Mouse (Mus musculus) cerebellum, adult 8-10 months (tissue): ENCODE data around the gene Gm10322.

ENCODE experiments used
- DNase-seq: peaks from one replicate; pipeline ENCODE4 v3.0.0; 2022

Gene Gm10322

GRCm38 (mm10) chr10:59615981-59616520 lies at the start of gene Gm10322:
Gene Gm10322 (plus strand): TSS chr10:59616063.
- peak; percentile 68 for DNase-seq

- DNase-seq, result no peak
Measured at GRCm38 (mm10) chr10:59566968-59567367, 48.9 kb upstream of the Gm10322 start.

GRCm38 (mm10) chr10:59568665-59569480 lies 47.0 kb upstream of the Gm10322 start:
- no peak for DNase-seq

GRCm38 (mm10) chr10:59569481-59569869 lies 46.4 kb upstream of the Gm10322 start:
- DNase-seq, result no peak

GRCm38 (mm10) chr10:59570360-59570759 lies 45.5 kb upstream of the Gm10322 start:
- no peak for DNase-seq

- no peak for DNase-seq
Measured at GRCm38 (mm10) chr10:59570780-59571179, 45.1 kb upstream of the Gm10322 start.

- no peak for DNase-seq
Measured at GRCm38 (mm10) chr10:59571273-59571672, 44.6 kb upstream of the Gm10322 start.

GRCm38 (mm10) chr10:59571964-59572363 lies 43.9 kb upstream of the Gm10322 start:
- no peak for DNase-seq

- DNase-seq, result no peak
Measured at GRCm38 (mm10) chr10:59576305-59576704, 39.6 kb upstream of the Gm10322 start.

- DNase-seq, result no peak
Measured at GRCm38 (mm10) chr10:59577871-59578801, 37.7 kb upstream of the Gm10322 start.

GRCm38 (mm10) chr10:59579645-59580044 lies 36.2 kb upstream of the Gm10322 start:
- no peak for DNase-seq

- DNase-seq, result no peak
Measured at GRCm38 (mm10) chr10:59580593-59581149, 35.2 kb upstream of the Gm10322 start.

GRCm38 (mm10) chr10:59581826-59582543 lies 33.9 kb upstream of the Gm10322 start:
- DNase-seq, result no peak

GRCm38 (mm10) chr10:59585621-59586020 lies 30.2 kb upstream of the Gm10322 start:
- no peak for DNase-seq

GRCm38 (mm10) chr10:59586821-59587220 lies 29.0 kb upstream of the Gm10322 start:
- no peak for DNase-seq

GRCm38 (mm10) chr10:59588135-59588534 lies 27.7 kb upstream of the Gm10322 start:
- DNase-seq, result no peak

GRCm38 (mm10) chr10:59589420-59589819 lies 26.4 kb upstream of the Gm10322 start:
- no peak for DNase-seq

- no peak for DNase-seq
Measured at GRCm38 (mm10) chr10:59589856-59590255, 26.0 kb upstream of the Gm10322 start.

GRCm38 (mm10) chr10:59590606-59591005 lies 25.3 kb upstream of the Gm10322 start:
- no peak for DNase-seq

- peak; percentile 89 for DNase-seq
Measured at GRCm38 (mm10) chr10:59593826-59594570, 21.9 kb upstream of the Gm10322 start.

GRCm38 (mm10) chr10:59600516-59600915 lies 15.3 kb upstream of the Gm10322 start:
- no peak for DNase-seq

- DNase-seq, result no peak
Measured at GRCm38 (mm10) chr10:59602043-59602442, 13.8 kb upstream of the Gm10322 start.
